ENCODE assay signal across 8 mouse cellular contexts in genomic region chr7:104244287-104245181, GRCm38 (mm10). TPM values are rescaled to one million over a fixed set of nuclear protein-coding genes. Genes with fewer than 3 reads are reported as not detected.
DNase-seq lines count a peak whose midpoint lies in the region; ATAC-seq lines count a peak whose summit lies in the region.

Gene Trim34a (plus strand): TSS chr7:104244457.

- no peaks in the 10 kb centered on the region for H3K9me3 ChIP-seq in hindbrain, embryonic 12.5 days (replicated peaks)

- H3K4me2 ChIP-seq in hindbrain, embryonic 12.5 days (replicated peaks), result peak within 1 kb of the TSS; percentile 30

- no peak within 1 kb of the TSS for H3K27ac ChIP-seq in hindbrain, embryonic 12.5 days

- no peaks in the 10 kb centered on the region for H3K4me1 ChIP-seq in hindbrain, embryonic 12.5 days

- ATAC-seq in hindbrain, embryonic 12.5 days (ENCODE audit: low FRiP score), result no peak
- ATAC-seq in megakaryocyte, adult 5-6 weeks (ENCODE audit: poor library complexity, severe bottlenecking), result peak; percentile 89

- H3K36me3 ChIP-seq in hindbrain, embryonic 12.5 days, result no peaks in the 10 kb centered on the region

- peak within 1 kb of the TSS; percentile 26 for H3K4me3 ChIP-seq in hindbrain, embryonic 12.5 days

- WGBS in hindbrain, embryonic 12.5 days, result 6% methylated on average over 13 of the region's 13 CpGs

- no peak within 1 kb of the TSS for H3K9ac ChIP-seq in hindbrain, embryonic 12.5 days

- H3K27me3 ChIP-seq in hindbrain, embryonic 12.5 days, result no peaks in the 10 kb centered on the region

- DNase-seq in MN1 (ENCODE audit: low spot score), result peak; percentile 7
- DNase-seq in brain, embryonic 18.5 days (ENCODE audit: low read depth, low spot score), result peak; percentile 3
- DNase-seq in forelimb bud, embryonic 11.5 days (ENCODE audit: low read depth, low spot score), result peak; percentile 70
- peak; percentile 7 to 20 for DNase-seq in layer of hippocampus, postnatal 10 days (ENCODE audit: low spot score in 2 of 2)
- peak; percentile 2 for DNase-seq in retina, postnatal 7 days (ENCODE audit: low read depth, low spot score)
- peak; percentile 90 for DNase-seq in yolk sac, embryonic 10.5 days (ENCODE audit: low spot score)

RNA-seq across cellular contexts. Expression of gene Trim34a, which starts in this region (rescaled TPM):
- 0.90 and 1.4 TPM in 2 replicates for polyA plus RNA-seq in hindbrain, embryonic 12.5 days (2016; fragmentation: Nextera tagmentation; extraction: Ambion mirVana)
- 1 to 10 TPM; 1.1 to 1.2 TPM for total RNA-seq in layer of hippocampus, postnatal 10 days (2021)
- total RNA-seq in megakaryocyte, adult 5-6 weeks (2015), result 21.2 and 22.8 TPM in 2 replicates
- total RNA-seq in megakaryocyte, adult 5-6 weeks (2017), result 26.9 and 31.2 TPM in 2 replicates

Comparison
In these comparisons a context has a peak if more than half of its experiments do, and no peak if none do; other contexts are left out.
1. RNA of gene Trim34a (total RNA-seq): 21.2 to 31.2 TPM in megakaryocyte, adult 5-6 weeks; 1.1 to 1.2 TPM in layer of hippocampus, postnatal 10 days; every median in the first group is over 4 times any median in the second.
2. DNase-seq: peak in every context shown above with its lines; median percentile 90 in yolk sac, embryonic 10.5 days; 70 in forelimb bud, embryonic 11.5 days; 14 in layer of hippocampus, postnatal 10 days; 7 in MN1; 3 in brain, embryonic 18.5 days; 2 in retina, postnatal 7 days.